Mouse (Mus musculus): Measurements from ENCODE around the gene Fgd6.

DNA sequence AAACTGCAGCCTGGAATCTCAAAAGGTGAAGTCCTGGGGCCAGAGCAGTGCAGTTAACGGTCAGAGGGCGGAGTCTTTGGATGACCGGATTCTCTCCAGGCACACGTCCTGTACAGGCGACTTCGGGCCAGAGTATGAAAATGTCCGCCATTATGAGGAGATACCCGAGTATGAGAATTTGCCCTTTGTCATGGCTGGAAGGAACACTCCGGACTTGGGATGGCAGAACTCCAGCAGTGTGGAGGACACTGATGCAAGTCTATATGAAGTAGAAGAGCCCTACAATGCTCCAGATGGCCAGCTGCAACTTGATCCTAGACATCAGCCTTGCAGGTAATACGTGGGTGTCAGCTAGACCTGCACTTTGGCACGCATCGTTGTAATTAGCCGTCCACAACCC lies 9.5 kb downstream of the Fgd6 start:
- no peak for TF ChIP-seq CTCF (IDR thresholded peaks at IDR 0.05; ENCODE audit: insufficient read depth, low read length)
- no peak for TF ChIP-seq POLR2A (IDR thresholded peaks at IDR 0.05; ENCODE audit: borderline replicate concordance, extremely low read depth, low read depth, low read length)
